Mouse (Mus musculus) liver, postnatal 0 days (tissue): ENCODE data around the gene Itga2b. TPM values are rescaled to one million over a fixed set of nuclear protein-coding genes. Genes with fewer than 3 reads are reported as not detected.
"Not testable (repeated sequence)": the region's sequence is repeated elsewhere in the genome, so short reads cannot be mapped to it uniquely, and the experiment has no call there.

Experiments
- ATAC-seq: fragments of 200-750 bp; cut with Nextera tagmentation; 2 replicates; pipeline ENCODE4 v1.8.0; 2017; ENCODE audit warnings: mild to moderate bottlenecking, moderate library complexity
- DNase-seq: peaks from one replicate; pipeline ENCODE4 v3.0.0-alpha.2; 2016
- H3K27ac ChIP-seq: fragments of 300-500 bp; sonication (generic); 2 replicates; pipeline ENCODE4 v1.5.1; 2014; ENCODE audit warnings: antibody characterized with exemption, moderate library complexity, mild to moderate bottlenecking, low read depth
- H3K27me3 ChIP-seq: fragments of 300-500 bp; sonication (generic); 2 replicates; pipeline ENCODE4 v1.6.1; 2014; ENCODE audit warnings: low read length, control low read depth, mixed read lengths; ENCODE audit not compliant: insufficient read depth
- H3K36me3 ChIP-seq: fragments of 300-500 bp; sonication (generic); replicated peaks from 2 replicates; pipeline ENCODE4 v1.6.1; 2014; ENCODE audit warnings: mild to moderate bottlenecking, control low read depth, low read length, moderate library complexity, mixed read lengths; ENCODE audit not compliant: insufficient read depth
- H3K4me1 ChIP-seq: fragments of 300-500 bp; sonication (generic); 2 replicates; pipeline ENCODE4 v1.6.1; 2014; ENCODE audit warnings: antibody characterized with exemption, mild to moderate bottlenecking, control low read depth; ENCODE audit not compliant: insufficient read depth
- H3K4me2 ChIP-seq: fragments of 300-500 bp; sonication (generic); 2 replicates; pipeline ENCODE4 v1.6.1; 2014; ENCODE audit warnings: low read depth, mild to moderate bottlenecking, low read length, moderate library complexity, mixed read lengths
- H3K4me3 ChIP-seq: fragments of 300-500 bp; sonication (generic); 2 replicates; pipeline ENCODE4 v1.5.1; 2014; ENCODE audit warnings: low read depth, low read length
- H3K9ac ChIP-seq: fragments of 300-500 bp; sonication (generic); replicated peaks from 2 replicates; pipeline ENCODE4 v1.6.1; 2014; ENCODE audit warnings: mild to moderate bottlenecking, moderate library complexity
- H3K9me3 ChIP-seq: fragments of 300-500 bp; sonication (generic); 2 replicates; pipeline ENCODE4 v1.6.1; 2016; ENCODE audit warnings: mild to moderate bottlenecking, control low read depth, low read length, mixed read lengths
- CTCF ChIP-seq: sonication (generic); IDR thresholded peaks from 2 replicates; pipeline ENCODE4 v1.5.1; 2016; ENCODE audit warnings: antibody characterized with exemption, low read depth
- EP300 ChIP-seq: IDR thresholded peaks from 2 replicates; pipeline ENCODE4 v1.6.1; 2016; ENCODE audit warnings: antibody characterized with exemption, low read depth, mild to moderate bottlenecking
- WGBS: fragments of 180-500 bp; shearing (Covaris S2); extraction: QIAGEN DNeasy Blood & Tissue Kit; methylation state at CpG from one replicate; pipeline ENCODE4 v1.1.7; 2014; ENCODE audit not compliant: insufficient replicate concordance; 5-methylcytosine and 5-hydroxymethylcytosine counted together
- polyA plus RNA-seq: library from polyadenylated mRNA; unstranded; fragments of >200 nt; fragmentation: Nextera tagmentation; extraction: Ambion mirVana; gene quantifications from 2 replicates; pipeline ENCODE4 v1.2.1, GENCODE M21; 2015

Itga2b gene
- polyA plus RNA-seq, 1 experiment from 2014 or later: 44.8 TPM

DNA sequence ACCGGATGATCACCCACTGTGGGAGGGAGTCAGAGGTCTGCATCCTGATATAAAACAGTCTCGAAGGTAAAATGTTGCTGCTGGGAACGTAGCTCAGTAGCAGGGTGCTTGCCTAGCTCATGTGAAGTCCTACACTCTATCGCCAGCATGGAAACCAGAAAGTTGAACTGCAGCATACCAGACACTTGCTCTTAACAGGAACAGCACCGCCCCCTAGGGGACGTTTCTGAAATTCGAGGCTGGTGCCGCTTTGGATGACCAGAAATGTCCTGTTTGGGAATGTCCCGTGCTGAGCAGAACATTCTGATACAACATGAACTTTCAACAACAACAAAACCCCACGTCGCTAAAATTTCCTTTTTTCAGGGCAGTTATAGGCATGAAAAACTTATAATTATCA lies 58.2 kb downstream of the Itga2b start:
- peak; percentile 94 for DNase-seq
- H3K4me2 ChIP-seq: peak overlapping the region; percentile 24; the same call in 1 of the 2 replicates
- H3K4me1 ChIP-seq: peaks cover 22% of the 10 kb centered on the region
- H3K27ac ChIP-seq: peak overlapping the region; percentile 46
- WGBS: 8% methylated on average over 11 of the region's 11 CpGs
- H3K9ac ChIP-seq: no peak overlapping the region
- no peaks in the 10 kb centered on the region for H3K27me3 ChIP-seq
- H3K4me3 ChIP-seq: no peak overlapping the region
- no peak for ATAC-seq
- TF ChIP-seq EP300 (no peak), CTCF (peak; percentile 98)
- H3K9me3 ChIP-seq: no peaks in the 10 kb centered on the region
- no peaks in the 10 kb centered on the region for H3K36me3 ChIP-seq

DNA sequence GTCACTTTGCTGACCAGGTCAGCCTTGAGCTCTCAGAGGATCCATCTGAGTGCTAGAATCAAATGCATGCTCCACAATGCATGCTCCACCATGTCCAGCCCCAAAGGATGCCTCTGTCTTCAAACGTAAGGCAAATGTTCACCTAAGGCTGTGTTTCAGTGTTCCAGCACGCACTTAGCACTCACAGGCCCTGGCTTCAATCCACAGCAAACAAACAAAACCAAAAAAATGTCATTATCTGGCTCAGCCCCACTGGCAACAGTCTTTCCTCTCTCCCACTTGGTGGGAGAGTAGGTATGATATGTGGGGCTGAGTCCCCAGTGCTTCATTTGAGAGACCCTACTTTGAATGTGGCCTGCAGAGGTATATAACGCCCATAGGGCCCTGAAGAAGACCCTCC lies 58.9 kb downstream of the Itga2b start:
- 72% methylated on average over 3 of the region's 3 CpGs for WGBS

DNA sequence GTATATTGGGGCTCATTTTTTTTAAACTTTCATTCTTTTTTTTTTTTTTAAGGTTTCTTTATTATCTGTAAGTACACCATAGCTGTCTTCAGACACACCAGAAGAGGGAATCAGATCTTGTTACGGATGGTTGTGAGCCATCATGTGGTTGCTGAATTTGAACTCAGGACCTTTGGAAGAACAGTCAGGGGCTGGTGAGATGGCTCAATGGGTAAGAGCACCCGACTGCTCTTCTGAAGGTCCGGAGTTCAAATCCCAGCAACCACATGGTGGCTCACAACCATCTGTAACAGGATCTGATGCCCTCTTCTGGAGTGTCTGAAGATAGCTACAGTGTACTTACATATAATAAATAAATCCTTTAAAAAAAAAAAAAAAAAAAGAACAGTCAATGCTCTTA lies 59.6 kb downstream of the Itga2b start:
- not testable (repeated sequence) for H3K4me2 ChIP-seq, DNase-seq, H3K4me3 ChIP-seq, H3K36me3 ChIP-seq, H3K9ac ChIP-seq, ATAC-seq, H3K9me3 ChIP-seq, H3K27me3 ChIP-seq
- WGBS: 86% methylated on average over 3 of the region's 3 CpGs
- Histone ChIP-seq H3K27ac (peak overlapping the region; percentile 99), H3K4me1 (peaks cover 29% of the 10 kb centered on the region)

More for the DNA sequence above, 58.9 kb downstream of the Itga2b start:
- 0 out of 2 replicates have a peak overlapping the region, but pooled peaks have one; percentile 24 for H3K4me2 ChIP-seq
- ATAC-seq (no peak), DNase-seq (no peak)
- peaks cover 26% of the 10 kb centered on the region for H3K4me1 ChIP-seq
- H3K27me3 ChIP-seq: no peaks in the 10 kb centered on the region
- H3K9ac ChIP-seq: no peak overlapping the region
- H3K36me3 ChIP-seq: no peaks in the 10 kb centered on the region
- peak overlapping the region; percentile 46 for H3K27ac ChIP-seq
- no peaks in the 10 kb centered on the region for H3K9me3 ChIP-seq
- no peak overlapping the region for H3K4me3 ChIP-seq
- TF ChIP-seq EP300 (no peak), CTCF (no peak)

DNA sequence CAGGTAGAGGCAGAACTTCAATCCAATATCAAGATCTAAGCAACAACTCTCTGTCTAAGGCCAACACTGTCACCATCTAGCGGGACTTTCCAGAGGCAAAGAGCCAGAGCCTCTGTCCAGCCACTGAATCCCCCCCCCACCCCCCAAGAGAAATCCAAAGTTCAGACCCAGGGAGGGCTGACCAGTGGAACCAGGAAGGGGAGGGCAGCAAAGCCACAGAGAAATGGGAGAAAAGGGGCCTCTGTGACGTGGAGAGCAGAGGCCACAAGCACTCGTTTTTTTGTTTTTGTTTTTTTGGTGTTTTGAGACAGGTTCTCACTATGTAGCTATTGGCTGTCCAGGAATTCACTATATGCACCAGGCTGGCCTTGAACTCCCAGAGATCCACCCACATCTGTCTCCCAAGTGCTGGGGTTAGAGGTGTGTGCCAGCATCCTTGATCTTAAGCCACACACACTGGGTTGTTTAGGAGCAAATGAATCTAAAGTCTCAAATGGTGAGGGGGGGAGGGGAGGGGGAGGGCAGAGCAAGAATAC lies 60.1 kb downstream of the Itga2b start:
- no peaks in the 10 kb centered on the region for H3K27me3 ChIP-seq
- 66% methylated on average over 3 of the region's 3 CpGs for WGBS
- peak; percentile 38 for DNase-seq
- peaks cover 31% of the 10 kb centered on the region for H3K4me1 ChIP-seq
- no peak overlapping the region for H3K4me3 ChIP-seq
- peaks cover 6% of the 10 kb centered on the region; the same call in 1 of the 2 replicates for H3K36me3 ChIP-seq
- no peaks in the 10 kb centered on the region for H3K9me3 ChIP-seq
- H3K4me2 ChIP-seq: peak overlapping the region; percentile 82
- 0 out of 2 replicates have a peak overlapping the region, but pooled peaks have one; percentile 3 for H3K9ac ChIP-seq
- TF ChIP-seq EP300 (no peak), CTCF (no peak)
- no peak for ATAC-seq
- H3K27ac ChIP-seq: peak overlapping the region; percentile 99

DNA sequence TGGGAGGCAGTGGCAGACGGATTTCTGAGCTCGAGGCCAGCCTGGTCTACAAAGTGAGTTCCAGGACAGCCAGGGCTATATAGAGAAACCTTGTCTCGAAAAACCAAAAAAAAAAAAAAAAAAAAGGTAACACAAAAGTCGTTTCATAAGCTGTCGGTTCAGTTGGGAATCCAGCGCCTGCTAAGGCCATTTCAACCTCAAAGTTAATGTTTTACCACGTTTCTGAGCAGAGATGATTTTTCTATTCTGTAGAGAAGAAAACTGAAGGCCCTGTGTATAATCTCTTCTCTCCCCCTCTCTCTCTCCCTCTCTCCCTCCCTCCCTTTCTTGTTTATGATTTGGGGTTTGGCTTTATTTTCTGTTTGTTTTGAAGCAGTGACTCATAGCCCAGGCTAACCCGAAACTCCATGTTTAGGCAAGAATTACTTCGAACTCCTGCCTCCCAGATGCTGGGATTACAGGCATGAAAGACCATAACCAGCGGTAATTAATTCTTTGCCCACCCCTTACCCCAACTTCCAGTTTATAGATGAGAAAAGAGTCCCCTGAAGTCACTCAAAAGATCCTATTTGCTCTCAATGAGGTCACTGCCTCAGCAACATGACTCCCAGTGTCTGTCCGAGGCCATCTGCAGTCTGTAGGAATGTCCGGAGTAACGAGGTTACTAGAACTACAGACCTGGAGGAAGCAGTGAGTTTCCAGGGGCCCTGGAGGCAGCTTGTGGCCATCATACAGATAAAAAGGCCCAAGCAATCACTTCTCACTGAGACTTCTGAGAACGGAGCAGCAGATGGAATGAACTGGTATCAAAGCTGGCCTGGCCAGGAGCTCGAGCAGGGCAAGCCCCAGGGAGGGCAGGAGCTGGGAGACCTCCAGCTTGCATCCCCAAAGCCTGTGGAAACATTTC lies 60.8 kb downstream of the Itga2b start:
- WGBS: 41% methylated on average over 14 of the region's 15 CpGs
- TF ChIP-seq EP300 (no peak), CTCF (no peak)
- DNase-seq: peak; percentile 21
- Histone ChIP-seq H3K4me3 (peak overlapping the region; percentile 99), H3K9ac (peak overlapping the region; percentile 56), H3K9me3 (no peaks in the 10 kb centered on the region), H3K4me2 (peak overlapping the region; percentile 82), H3K4me1 (peaks cover 35% of the 10 kb centered on the region), H3K27ac (peak overlapping the region; percentile 99), H3K27me3 (no peaks in the 10 kb centered on the region), H3K36me3 (peaks cover 13% of the 10 kb centered on the region)
- no peak for ATAC-seq

DNA sequence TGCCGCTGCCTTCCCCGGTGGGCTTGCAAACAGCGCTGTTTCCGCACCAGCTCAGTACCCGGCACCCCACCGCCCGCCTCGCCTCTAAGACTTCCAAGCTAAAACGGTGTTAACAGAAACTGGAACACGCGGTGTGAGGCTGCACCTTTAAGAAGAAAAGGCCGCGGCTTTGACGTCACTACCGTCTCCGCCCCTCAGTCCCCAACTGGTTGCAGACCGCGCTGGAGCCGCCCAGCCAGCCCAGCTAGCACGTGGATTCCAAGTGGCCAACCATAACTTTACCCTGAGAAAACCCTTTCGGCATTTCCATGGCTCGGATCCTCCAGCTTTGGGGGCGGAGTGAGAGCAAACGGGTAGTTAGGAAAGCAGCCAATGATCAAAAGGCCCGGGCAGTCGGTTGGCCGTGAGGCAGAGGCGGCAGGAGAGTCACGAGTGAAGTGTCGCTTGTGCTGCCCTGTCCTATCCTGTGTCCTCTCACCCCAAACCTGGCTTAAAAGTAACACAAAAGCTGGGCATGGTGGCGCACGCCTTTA lies 61.5 kb downstream of the Itga2b start:
- under 1% methylated on average over 32 of the region's 32 CpGs for WGBS
- peak overlapping the region; percentile 100 for H3K9ac ChIP-seq

More for the DNA sequence above, 61.5 kb downstream of the Itga2b start:
- Histone ChIP-seq H3K27me3 (no peaks in the 10 kb centered on the region), H3K9me3 (no peaks in the 10 kb centered on the region), H3K27ac (peak overlapping the region; percentile 99), H3K36me3 (peaks cover 20% of the 10 kb centered on the region), H3K4me2 (peak overlapping the region; percentile 82), H3K4me1 (peaks cover 35% of the 10 kb centered on the region), H3K4me3 (peak overlapping the region; percentile 99)
- TF ChIP-seq CTCF (no peak), EP300 (peak; percentile 79)
- ATAC-seq (peak; percentile 79), DNase-seq (peak; percentile 97)
